Mouse (Mus musculus): ENCODE data around the gene B4galnt4.
"Not testable (repeated sequence)": the region's sequence is repeated elsewhere in the genome, so short reads cannot be mapped to it uniquely, and the experiment has no call there.

B4galnt4 gene

GRCm38 (mm10) chr7:141060426-141061242, at the start of gene B4galnt4:
Gene B4galnt4 (plus strand): TSS chr7:141061104.
- DNase-seq (ENCODE audit: inconsistent age in 2 of 2, low spot score in 1 of 2): peak; percentile 76 to 82

GRCm38 (mm10) chr7:141011238-141011770, 49.6 kb upstream of the B4galnt4 start:
- no peak for DNase-seq (ENCODE audit: inconsistent age in 2 of 2, low spot score in 1 of 2)

- no peak for DNase-seq (ENCODE audit: inconsistent age in 2 of 2, low spot score in 1 of 2)
Measured at GRCm38 (mm10) chr7:141016707-141017697, 43.9 kb upstream of the B4galnt4 start.

- not testable (repeated sequence) for DNase-seq (ENCODE audit: inconsistent age in 2 of 2, low spot score in 1 of 2)
Measured at GRCm38 (mm10) chr7:141017824-141018223, 43.1 kb upstream of the B4galnt4 start, which contains the start of gene Ifitm6. Gene Ifitm6 (minus strand): TSS chr7:141017924.

- DNase-seq (ENCODE audit: inconsistent age in 2 of 2, low spot score in 1 of 2): no peak
Measured at GRCm38 (mm10) chr7:141019028-141019427, 41.9 kb upstream of the B4galnt4 start.

GRCm38 (mm10) chr7:141021489-141022449, 39.1 kb upstream of the B4galnt4 start:
- DNase-seq (ENCODE audit: inconsistent age in 2 of 2, low spot score in 1 of 2): no peak

GRCm38 (mm10) chr7:141024865-141025838, 35.8 kb upstream of the B4galnt4 start:
- DNase-seq (ENCODE audit: inconsistent age in 2 of 2, low spot score in 1 of 2): no peak

GRCm38 (mm10) chr7:141026097-141026739, 34.7 kb upstream of the B4galnt4 start:
- DNase-seq (ENCODE audit: inconsistent age in 2 of 2, low spot score in 1 of 2): no peak

- no peak for DNase-seq (ENCODE audit: inconsistent age in 2 of 2, low spot score in 1 of 2)
Measured at GRCm38 (mm10) chr7:141026740-141027098, 34.2 kb upstream of the B4galnt4 start.

GRCm38 (mm10) chr7:141028831-141029230, 32.1 kb upstream of the B4galnt4 start, which contains the start of gene Gm17387:
Gene Gm17387 (plus strand): TSS chr7:141029131.
- no peak for DNase-seq (ENCODE audit: inconsistent age in 2 of 2, low spot score in 1 of 2)

- DNase-seq (ENCODE audit: inconsistent age in 2 of 2, low spot score in 1 of 2): no peak
Measured at GRCm38 (mm10) chr7:141030390-141030789, 30.5 kb upstream of the B4galnt4 start.

- peak in 1 of 2 experiments; percentile 43 for DNase-seq (ENCODE audit: inconsistent age in 2 of 2, low spot score in 1 of 2)
Measured at GRCm38 (mm10) chr7:141032458-141033167, 28.3 kb upstream of the B4galnt4 start.

- DNase-seq (ENCODE audit: inconsistent age in 2 of 2, low spot score in 1 of 2): not testable (repeated sequence)
Measured at GRCm38 (mm10) chr7:141036624-141037023, 24.3 kb upstream of the B4galnt4 start.

GRCm38 (mm10) chr7:141038090-141039032, 22.5 kb upstream of the B4galnt4 start:
- DNase-seq (ENCODE audit: inconsistent age in 2 of 2, low spot score in 1 of 2): no peak

- no peak for DNase-seq (ENCODE audit: inconsistent age in 2 of 2, low spot score in 1 of 2)
Measured at GRCm38 (mm10) chr7:141039386-141040107, 21.4 kb upstream of the B4galnt4 start.
